Mouse (Mus musculus) urinary bladder, postnatal 36 days (tissue): Measurements from ENCODE around the gene Lbp.

Experiments
- DNase-seq, 2 experiments: peaks; one replicate each; pipeline ENCODE4 v3.0.0; 2022; ENCODE audit warnings: low spot score in 2 of 2, mixed read lengths in 1 of 2

Gene Lbp

DNA sequence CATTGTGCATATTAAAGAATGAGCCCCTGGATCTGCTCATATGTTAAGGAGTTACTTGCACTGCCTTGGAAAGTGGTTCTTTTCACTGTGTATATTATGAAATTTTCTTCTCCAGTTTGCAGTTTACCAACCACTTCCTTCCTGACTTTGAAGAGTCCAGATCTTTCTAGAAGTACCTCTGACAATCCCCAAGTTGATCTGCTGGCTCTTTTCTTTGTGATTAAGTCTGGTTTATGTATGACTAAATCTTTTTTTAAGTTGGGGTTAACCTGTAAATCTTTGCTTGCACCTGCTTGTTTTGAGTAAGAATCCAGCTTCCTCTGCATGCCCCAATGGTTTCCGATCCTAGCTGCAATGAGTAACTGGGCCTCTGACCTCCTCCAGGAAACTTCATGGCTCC lies 6.8 kb downstream of the Lbp start:
- DNase-seq = no peak

DNA sequence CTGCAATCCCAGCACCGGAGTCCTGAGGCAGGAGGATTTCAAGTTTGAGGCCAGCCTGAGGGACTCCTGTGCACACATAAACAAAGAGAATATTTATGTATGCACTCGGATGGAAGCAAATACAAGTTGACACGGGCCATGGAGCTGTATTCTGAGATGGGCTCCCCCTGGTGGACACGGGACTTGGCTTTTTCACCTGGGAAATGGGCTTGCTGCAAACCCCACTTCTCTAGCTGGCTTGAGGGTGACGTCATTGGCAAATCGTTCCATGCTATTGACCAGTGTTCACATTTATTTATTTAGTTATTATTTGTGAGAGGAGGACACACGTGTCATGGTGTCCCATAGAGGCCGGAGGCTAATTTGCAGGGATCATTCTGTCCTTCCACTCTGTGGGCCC lies 10.1 kb downstream of the Lbp start:
- DNase-seq = no peak

DNA sequence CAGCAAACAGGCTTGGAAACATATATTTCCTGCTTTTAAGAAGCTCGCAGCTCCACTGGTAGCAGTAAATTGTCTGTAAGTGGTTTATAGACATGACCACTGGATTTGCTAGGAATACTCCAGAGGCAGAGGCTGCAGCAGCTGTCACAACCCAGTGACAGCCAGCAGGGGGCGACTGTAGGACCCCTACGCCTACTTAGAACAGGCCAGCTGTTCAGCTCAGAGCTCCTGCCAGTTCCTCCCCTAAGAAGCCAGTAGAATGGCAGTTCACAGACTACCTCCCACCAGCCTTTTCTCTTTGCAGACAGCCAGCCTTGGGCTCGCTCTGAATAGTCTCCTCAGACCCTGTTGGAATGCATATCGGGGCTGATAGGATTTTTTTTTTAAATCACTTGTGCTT lies 10.7 kb downstream of the Lbp start:
- DNase-seq = peak in 1 of 2 experiments; percentile 24

DNA sequence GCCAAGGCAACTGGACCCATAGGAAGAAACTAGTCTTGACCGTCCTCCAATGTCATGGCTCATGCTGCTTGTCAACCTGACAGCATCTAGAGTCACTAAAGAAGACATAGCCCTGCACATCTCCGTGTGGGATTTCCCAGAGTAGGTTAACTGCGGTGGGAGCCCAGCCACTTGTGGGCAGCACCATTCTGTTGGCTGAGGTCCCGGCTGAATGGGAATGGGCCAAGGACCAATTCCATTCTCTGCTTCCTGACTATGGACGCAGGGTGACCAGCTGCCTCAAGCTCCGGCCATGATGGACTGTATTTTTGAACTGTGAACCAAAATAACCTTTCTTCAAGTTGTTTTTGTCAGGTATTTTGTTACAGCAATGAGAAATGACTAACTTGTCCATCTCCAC lies 15.3 kb downstream of the Lbp start:
- no peak for DNase-seq

DNA sequence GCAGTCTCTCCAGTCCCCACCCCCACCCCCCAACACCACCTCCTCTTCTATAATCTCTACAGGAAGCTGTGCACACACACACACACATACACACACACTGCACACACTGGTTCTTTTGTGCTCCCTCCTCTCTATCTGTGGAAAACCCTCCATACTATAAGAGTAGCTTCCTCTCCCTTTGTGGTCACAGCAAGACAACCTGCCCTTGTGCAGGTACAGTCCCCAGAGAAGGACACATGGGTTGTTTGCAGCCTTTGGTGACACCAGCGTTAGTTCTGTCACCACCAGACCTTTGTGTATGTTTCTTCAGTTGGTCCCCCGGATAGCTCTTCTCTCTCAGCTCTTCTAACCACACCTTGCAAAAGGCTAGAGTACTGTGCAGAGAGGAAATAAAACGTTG lies 16.6 kb downstream of the Lbp start:
- DNase-seq = no peak

DNA sequence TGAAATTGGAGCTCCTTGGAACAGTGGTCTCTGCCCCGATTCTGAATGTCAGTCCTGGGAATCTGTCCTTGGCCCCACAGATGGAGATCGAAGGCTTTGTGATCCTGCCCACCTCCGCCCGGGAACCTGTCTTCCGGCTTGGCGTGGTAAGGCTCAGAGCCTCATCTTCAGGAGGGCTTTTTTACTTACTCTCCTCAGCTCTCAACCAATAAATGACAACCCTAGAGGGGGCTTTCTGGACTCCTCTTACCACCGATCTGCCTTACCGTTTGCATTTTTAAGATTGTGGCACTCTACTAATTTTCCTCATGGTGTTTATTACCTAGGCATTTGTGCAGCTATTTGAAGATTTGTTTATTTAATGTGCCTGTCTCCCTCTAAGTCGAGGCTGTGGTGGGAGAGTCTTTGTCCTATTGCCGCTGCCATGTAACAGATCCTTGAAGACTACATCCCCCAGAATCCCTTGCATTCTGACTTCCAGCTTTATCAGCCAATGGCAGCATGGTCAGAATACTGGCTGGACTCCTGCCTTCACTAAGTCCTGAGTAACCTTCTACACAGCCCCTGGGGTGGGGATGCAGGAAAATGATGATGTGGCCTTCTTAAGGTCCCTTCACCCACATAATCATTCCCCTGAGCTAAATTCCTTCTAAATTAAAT lies 18.4 kb downstream of the Lbp start:
- DNase-seq = no peak

DNA sequence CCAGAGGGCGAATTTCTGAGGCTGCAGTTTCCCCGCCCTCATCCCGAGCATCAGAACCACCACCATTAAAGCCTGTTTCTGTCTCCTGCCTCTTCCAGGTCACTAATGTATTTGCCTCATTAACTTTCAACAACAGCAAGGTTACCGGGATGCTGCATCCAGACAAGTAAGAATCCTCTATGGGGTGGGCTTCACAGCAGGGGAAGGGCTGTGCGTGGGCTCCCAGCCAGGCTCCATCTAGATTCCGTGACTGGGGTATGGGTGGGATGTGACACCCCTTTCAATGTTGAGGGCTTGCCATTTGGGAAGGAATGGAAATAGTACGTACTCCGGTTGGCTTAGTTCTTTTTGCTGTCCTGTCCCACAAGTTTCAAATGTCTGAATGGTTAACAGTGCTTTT lies 19.3 kb downstream of the Lbp start:
- no peak for DNase-seq

DNA sequence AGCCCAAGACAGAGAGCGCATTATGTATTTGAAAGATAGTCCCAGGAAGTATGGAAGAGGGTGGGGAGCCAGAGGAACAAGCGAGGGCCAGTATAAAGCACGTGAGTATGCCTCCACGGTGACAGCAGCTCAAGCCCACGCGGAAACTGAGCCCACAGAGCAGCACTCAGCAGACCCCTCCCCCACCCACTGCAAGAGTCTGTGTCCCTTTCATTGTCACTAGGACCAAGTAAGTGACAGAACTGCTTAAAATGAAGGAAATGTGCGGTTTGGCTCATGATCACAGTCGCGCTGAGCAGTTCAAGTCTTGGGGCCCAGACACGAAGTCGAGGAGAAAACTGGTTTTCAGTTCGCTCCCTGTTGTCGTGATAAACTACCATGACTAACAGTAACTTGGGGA lies 28.1 kb downstream of the Lbp start:
- DNase-seq = no peak

DNA sequence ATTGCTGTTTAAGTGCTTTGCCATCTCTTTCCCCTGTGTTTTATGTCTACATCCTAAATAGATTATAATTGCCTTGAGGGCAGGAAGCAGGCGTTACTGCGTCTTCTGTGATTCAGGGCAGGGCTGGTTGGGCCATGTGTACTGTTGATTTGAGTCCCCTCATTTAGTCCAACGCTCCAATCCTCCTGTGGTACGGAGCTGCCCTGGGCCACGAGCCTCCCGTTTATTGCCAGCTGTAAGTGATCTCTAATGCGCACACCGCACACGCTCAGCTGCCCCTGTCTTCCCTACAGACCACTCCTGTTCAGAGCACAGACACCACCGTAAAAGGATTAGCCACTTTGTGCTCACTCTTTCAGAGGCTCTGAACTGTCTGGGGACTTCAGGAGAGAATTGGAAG lies 31.4 kb downstream of the Lbp start:
- DNase-seq = no peak

DNA sequence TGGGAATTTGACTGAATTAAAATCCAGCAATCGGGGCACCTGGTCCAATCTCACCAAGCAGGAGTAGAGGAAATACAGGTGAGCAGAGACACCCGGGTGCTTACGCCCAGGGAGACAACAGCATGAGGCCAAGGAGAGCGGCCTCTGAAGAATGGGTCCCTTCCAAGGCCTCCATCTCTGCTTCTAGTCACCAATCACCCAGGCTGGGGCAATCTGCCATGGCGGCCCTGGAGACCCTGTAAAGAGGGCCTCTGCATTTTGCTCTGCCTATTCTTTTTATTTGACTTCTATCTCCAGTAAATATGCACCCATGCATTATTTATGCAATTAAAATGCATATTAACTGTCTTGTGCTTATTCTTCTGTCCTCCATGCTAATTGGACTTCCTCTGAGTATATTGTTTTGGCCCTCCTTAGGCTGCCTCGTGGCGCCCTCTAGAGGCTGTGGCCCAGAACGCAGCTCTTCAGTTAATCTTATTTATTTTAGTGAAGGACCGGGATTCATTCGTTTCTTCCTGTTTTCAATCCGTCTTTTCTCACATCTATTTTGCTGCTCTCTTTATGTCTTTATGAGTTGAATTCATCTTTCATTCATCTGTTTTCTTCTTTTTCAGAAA lies 33.8 kb downstream of the Lbp start:
- DNase-seq = peak in 1 of 2 experiments; percentile 34

DNA sequence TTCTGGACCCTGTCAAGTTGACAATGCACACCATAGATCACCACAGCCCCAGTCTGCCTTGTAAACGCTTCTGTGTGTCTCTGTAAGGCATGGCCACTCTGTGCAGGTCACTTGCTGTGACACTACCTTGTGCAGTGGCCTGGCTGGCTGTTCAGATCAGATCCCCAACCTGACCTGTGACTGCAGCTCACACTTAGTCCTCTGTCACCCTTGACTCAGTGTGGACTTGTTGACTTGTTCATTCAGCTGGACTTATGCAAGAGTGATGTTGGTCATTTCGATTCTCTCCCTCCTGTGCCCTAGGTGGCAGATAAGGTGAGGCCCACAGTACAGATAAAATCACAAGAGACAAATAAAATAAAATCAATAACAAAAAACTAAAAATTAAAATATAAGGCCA lies 35.0 kb downstream of the Lbp start:
- no peak for DNase-seq

DNA sequence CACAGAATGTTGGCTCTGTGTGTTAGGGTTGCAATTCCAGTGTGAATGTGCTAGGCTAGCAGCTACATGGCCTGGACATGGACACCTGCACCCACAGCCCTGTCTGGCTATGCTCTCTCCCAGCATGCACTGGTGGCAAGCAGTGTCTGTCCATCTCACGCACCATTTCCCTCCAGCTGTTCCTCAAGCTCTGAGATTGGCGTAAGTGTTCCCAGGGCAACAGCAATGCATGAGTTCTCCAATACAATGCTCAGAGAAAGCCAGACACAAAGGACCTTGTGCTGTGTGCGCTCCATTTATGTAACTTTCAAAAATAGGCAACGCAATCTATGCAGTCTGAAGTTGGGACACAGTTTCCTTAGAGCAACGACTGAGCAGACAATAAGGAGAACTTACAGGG lies 37.2 kb downstream of the Lbp start:
- DNase-seq = no peak

DNA sequence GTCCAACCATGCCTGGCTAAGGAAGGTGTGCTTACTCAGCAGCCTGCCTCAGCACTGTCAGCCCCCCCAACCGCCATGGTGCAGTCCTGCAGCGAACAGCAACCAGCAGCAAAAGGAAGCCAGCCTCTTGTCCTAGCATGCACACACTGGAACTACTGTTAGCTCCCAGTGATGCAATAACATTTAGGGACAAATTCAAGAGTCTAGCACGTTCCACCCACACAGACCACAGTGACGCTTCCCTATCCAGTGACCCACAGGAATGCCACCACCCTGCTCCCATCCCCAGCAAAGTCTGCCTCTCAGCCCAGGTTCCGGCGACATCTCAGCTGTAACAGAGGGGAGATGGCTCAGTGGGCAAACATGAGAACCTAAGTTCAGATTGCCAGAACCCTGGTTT lies 40.2 kb downstream of the Lbp start:
- no peak for DNase-seq

DNA sequence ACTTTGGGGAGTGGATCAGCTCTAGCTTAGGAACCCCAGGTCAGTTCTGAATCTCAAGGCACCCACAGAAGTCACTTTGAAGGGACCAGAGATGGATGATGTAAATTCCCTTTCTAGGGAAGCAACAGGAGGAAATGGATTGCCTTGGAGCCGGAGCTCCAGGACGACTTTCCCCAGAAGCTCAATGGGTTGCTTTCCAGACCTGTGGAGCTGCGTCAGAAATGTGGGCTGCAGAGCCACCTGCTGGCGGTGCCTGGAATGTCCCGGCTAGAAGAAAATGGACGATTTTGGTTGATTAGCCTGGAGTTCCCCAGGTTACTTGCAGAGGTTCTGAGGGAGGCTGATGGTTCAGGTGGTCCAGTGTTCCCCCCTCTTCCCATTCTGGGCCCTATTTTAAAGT lies 41.6 kb downstream of the Lbp start:
- DNase-seq = peak; percentile 40 to 66

DNA sequence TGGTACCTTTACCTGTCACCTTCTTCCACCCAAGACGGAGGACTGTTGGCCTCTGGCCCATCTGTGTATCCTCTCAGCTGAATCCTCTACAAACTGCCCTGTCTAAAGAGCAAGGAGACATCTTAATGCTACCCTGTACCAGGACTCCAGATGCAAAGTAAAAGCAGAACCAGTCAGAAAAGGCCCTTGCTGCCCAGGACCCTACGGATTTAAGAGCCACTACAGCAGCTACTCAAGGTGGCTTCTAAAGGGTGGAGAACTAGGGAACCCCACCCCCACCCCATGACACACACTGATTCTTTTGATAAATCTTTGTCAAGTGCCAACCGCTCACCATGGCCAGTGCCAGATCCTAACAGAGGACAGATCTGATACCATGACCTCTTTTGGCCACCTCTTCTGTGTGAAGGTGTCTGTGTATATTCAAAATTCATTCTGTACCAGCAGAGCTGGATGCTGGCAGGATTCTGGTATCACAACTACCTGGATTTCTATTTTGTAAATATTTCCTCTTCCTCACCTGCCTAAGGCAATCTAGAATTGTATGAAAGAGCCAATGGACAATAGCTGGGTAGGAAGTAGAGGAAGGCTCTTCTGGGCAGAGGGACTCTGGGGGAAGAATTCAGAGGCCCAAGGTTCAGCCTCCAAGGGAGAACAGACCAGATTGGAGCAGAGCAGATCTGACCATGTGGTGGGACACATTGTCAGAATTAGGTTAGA lies 46.7 kb downstream of the Lbp start:
- no peak for DNase-seq

DNA sequence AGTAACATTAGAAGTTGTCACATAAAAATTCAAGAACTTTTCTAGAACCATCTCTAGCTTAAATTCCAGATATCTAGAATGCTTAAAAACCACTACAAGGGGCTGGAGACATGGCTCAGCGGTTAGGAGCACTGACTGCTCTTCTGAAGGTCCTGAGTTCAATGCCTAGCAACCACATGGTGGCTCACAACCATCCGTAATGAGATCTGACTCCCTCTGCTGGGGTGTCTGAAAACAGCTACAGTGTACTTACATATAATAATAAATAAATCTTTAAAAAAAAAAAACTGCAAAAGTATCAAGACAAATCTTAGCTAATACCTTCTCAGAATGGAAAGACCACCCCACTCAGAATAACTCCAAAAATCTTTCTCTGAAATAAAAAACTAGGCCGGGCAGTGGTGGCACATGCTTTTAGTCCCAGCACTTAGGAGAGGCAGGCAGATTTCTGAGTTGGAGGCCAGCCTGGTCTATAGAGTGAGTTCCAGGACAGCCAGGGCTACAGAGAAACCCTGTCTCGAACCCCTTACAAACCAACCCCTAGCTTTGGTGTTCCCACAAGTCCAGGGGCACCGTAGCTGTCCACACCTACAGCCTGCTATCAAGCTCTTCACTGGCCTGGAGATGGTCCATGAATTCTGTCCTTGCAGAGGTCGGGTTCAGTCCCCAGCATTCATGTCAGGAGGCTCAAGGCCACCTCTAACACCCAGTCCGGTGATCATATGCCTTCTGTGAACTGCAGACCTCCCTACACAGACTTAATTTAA lies 48.2 kb downstream of the Lbp start:
- no peak for DNase-seq

DNA sequence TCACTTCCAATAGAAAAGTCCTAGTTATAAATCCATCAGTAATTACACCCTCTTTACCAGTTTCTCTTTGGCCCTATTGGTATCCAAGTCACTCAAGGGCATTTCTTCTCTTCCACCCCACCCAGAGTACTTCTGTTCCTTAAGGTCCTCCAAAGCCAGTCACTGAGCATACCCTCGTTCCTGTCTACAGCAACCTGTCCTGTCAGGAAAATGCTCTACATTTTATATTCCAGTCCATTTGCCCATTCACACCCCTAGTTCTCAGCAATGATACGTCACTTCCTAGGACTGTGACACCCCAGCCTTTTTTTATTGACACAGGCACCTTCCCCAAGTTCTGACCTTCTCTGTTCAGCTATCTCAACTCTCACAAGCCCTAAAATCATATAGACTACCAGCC lies 48.9 kb downstream of the Lbp start:
- DNase-seq = no peak

DNA sequence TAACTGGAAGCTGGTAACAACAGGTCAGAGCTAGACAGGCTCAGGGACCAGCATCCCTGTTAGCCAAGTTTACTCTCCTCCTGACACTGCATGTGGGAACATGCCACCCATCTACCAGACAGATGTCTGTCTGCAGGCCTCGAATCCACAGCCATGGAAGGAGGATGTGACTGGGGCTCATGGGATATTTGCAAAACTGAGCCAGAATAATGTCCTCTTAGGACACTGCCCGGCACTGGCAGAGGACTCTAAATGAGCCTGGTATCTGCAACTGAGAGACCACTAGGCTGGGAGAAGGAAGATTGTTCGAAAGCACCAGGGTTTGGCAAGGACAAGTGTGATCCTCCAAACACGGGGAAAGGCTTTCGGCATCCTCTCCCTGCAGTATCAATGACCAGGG lies 49.8 kb downstream of the Lbp start:
- no peak for DNase-seq

DNA sequence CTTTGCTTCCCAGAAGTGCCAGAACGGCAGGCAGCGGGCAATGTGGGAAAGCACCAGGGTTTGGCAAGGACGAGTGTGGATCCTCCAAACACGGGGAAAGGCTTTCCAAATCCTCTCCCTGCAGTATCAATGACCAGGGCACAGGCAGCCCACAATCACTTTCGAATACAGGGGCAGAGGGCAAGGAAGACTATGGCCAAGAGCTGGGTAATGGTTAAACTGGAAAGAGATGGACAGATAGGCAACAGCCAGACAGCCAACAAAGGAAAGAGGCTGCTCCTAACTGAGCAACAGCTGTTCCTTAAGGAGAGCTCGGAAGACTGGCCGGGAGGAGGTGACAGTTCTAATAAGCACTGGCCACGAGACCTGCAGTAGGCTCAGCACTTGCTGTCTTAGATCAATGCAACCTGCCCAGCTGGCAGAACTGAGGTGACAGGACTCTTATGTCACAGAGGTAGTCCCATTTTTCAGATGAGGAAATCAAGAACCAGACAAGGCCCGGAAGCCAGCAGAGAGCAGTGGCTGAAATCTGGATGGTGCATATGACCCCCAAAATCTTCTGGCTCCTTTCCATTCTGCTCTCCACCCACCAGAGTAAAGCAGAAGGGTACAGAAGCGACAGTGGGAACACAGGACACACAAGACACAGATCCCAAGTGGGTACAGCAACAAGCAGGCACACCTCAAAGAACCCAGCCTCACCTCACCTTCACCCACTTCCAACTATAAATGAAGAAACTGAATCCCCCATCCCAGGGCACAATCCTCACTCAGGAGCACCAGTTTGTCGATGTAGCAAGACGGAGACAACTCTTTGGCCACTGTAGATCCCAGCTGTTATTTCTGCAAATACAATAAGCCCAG lies 53.7 kb downstream of the Lbp start:
- DNase-seq = no peak

DNA sequence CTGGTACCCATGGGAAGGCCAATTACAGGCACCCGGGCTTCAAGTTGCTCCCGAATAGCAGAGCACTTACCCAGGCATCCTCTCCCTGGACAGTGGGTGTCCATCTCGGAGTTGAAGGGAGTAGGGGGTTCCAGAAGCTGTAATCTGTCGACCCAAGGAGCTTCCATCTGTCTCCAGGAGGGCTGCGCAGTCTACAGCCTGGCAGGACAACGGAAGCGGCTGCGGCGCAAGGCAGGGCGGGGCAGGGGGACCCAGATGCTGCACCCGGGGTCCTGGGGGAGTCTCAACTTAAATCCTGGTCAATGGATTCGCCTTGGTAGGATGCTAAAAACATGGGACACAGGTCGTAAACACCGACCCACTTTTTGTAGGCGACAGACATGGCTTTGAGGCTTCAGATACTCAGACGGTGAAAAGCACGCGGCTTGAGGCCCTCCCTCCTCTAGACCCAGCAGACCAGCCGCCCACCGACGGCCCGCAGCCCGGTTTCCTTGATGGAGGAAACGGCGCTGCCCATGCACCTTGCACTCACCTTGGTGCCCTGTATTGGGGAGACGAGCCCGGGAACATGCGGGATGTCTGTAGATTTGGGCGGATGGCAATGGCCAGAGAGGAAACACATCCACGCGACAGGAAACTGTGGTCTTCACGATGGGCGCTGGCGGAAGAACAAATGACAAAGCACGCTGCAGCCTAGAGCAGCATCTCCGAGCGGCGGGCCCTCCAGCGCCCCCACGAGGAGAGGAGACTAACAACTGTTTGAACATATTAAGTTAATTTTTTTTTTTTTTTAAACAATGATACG lies 54.8 kb downstream of the Lbp start:
- DNase-seq = peak; percentile 75 to 81
